Mouse (Mus musculus) intestine, embryonic 14.5 days (tissue): ENCODE data around the gene Gm20422. TPM values are rescaled to one million over a fixed set of nuclear protein-coding genes. Genes with fewer than 3 reads are reported as not detected.
"Not testable (repeated sequence)": the region's sequence is repeated elsewhere in the genome, so short reads cannot be mapped to it uniquely, and the experiment has no call there.

Source experiments
- ATAC-seq: fragments of 200-750 bp; cut with Nextera tagmentation; replicated peaks from 2 replicates; pipeline ENCODE4 v1.8.0; 2017; ENCODE audit warnings: low read depth, moderate number of reproducible peaks, moderate TSS enrichment, moderate library complexity; ENCODE audit not compliant: low FRiP score, low TSS enrichment
- DNase-seq: peaks from one replicate; pipeline ENCODE4 v3.0.0-alpha.2; 2018; ENCODE audit warnings: low spot score
- H3K27ac ChIP-seq: fragments of 300-500 bp; sonication (generic); 2 replicates; pipeline ENCODE4 v1.5.1; 2014; ENCODE audit warnings: low read depth, mild to moderate bottlenecking, control low read depth
- H3K27me3 ChIP-seq: fragments of 300-500 bp; sonication (generic); replicated peaks from 2 replicates; pipeline ENCODE4 v1.6.1; 2014; ENCODE audit warnings: low read length, control low read depth; ENCODE audit not compliant: control insufficient read depth, insufficient read depth
- H3K36me3 ChIP-seq: fragments of 300-500 bp; sonication (generic); 2 replicates; pipeline ENCODE4 v1.6.1; 2014; ENCODE audit warnings: low read length, control low read depth; ENCODE audit not compliant: control insufficient read depth, insufficient read depth
- H3K4me1 ChIP-seq: fragments of 300-500 bp; sonication (generic); replicated peaks from 2 replicates; pipeline ENCODE4 v1.6.1; 2014; ENCODE audit warnings: low read length, control low read depth, mixed read lengths; ENCODE audit not compliant: control insufficient read depth, insufficient read depth
- H3K4me2 ChIP-seq: fragments of 300-500 bp; sonication (generic); 2 replicates; pipeline ENCODE4 v1.6.1; 2014; ENCODE audit warnings: low read length
- H3K4me3 ChIP-seq: fragments of 300-500 bp; sonication (generic); 2 replicates; pipeline ENCODE4 v1.5.1; 2014; ENCODE audit warnings: low read depth, low read length, control low read depth, mixed read lengths
- H3K9ac ChIP-seq: fragments of 300-500 bp; sonication (generic); 2 replicates; pipeline ENCODE4 v1.6.1; 2014; ENCODE audit warnings: mild to moderate bottlenecking, low read length
- H3K9me3 ChIP-seq: fragments of 300-500 bp; sonication (generic); 2 replicates; pipeline ENCODE4 v1.6.1; 2016; ENCODE audit warnings: low read length, control low read depth; ENCODE audit not compliant: control insufficient read depth
- WGBS: fragments of 180-500 bp; shearing (Covaris S2); extraction: QIAGEN DNeasy Blood & Tissue Kit; methylation state at CpG from one replicate; pipeline ENCODE4 v1.1.7; 2014; 5-methylcytosine and 5-hydroxymethylcytosine counted together
- polyA plus RNA-seq: library from polyadenylated mRNA; unstranded; fragments of >200 nt; fragmentation: Nextera tagmentation; extraction: Ambion mirVana; gene quantifications from 2 replicates; pipeline ENCODE4 v1.2.1, GENCODE M21; 2014

Gene Gm20422
- polyA plus RNA-seq, 1 experiment from 2014 or later = 0.73 TPM

- WGBS = 86% methylated on average over 8 of the region's 8 CpGs
- no peak overlapping the region for H3K9ac ChIP-seq
- DNase-seq (no peak), ATAC-seq (no peak)
- no peak overlapping the region for H3K27ac ChIP-seq
- no peak overlapping the region for H3K4me3 ChIP-seq
- H3K4me2 ChIP-seq = no peak overlapping the region
- H3K9me3 ChIP-seq = no peaks in the 10 kb centered on the region
- peaks cover 42% of the 10 kb centered on the region for H3K36me3 ChIP-seq
- H3K27me3 ChIP-seq = no peaks in the 10 kb centered on the region
- H3K4me1 ChIP-seq = peaks cover 15% of the 10 kb centered on the region; the same call in 1 of the 2 replicates
Measured at GRCm38 (mm10) chr8:69713516-69713915, 61.2 kb downstream of the Gm20422 start.

DNA sequence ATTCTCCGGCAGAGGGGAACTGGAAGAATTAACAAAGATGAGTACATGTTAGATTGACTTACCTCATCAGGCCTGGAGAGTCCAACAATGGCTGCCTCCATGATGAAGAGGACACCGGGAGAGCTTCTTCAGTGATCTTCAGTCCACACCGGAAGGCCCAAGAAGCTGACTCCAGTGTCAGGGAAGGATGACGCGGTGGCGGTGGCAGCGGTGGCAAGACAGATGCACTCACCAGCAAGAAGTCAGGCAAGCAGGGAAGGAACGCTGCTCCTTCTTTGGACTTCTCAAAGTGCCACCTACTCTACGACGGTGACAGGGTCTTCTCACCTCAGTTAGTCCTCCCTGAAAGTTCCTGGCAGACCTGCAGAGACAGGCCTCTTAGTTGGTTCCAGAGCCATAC is 64.1 kb downstream of the Gm20422 start, which contains the start of gene Zfp869:
TSS of gene Zfp869 (minus strand) at position 101 of the 400 bp plus-strand sequence.
- WGBS = over 99% methylated on average over 10 of the region's 10 CpGs
- DNase-seq, H3K27me3 ChIP-seq, H3K4me2 ChIP-seq, ATAC-seq, H3K9ac ChIP-seq, H3K27ac ChIP-seq, H3K4me3 ChIP-seq, H3K9me3 ChIP-seq: not testable (repeated sequence)
- Histone ChIP-seq H3K36me3 (peaks cover 71% of the 10 kb centered on the region), H3K4me1 (peaks cover 13% of the 10 kb centered on the region; the same call in 1 of the 2 replicates)

GRCm38 (mm10) chr8:69701810-69702209 is 72.9 kb downstream of the Gm20422 start:
- H3K4me3 ChIP-seq = no peak overlapping the region
- 75% methylated on average over 6 of the region's 6 CpGs for WGBS
- H3K4me2 ChIP-seq = no peak overlapping the region
- H3K36me3 ChIP-seq = peaks cover 40% of the 10 kb centered on the region
- no peak overlapping the region for H3K27ac ChIP-seq
- H3K9me3 ChIP-seq = 0 out of 2 replicates have a peak, but pooled peaks cover 2% of the 10 kb centered on the region
- no peaks in the 10 kb centered on the region for H3K4me1 ChIP-seq
- no peak overlapping the region for H3K9ac ChIP-seq
- H3K27me3 ChIP-seq = no peaks in the 10 kb centered on the region
- no peak for ATAC-seq
- no peak for DNase-seq

Other genes starting within 250 kb of the Gm20422 start
- gene Zfp868, start 149.3 kb downstream of the Gm20422 start, polyA plus RNA-seq = 21.3 and 21.4 TPM in 2 replicates
- gene Zfp964, start 120.4 kb downstream of the Gm20422 start, polyA plus RNA-seq = 1.3 and 1.8 TPM in 2 replicates
- gene Zfp869, start 64.2 kb downstream of the Gm20422 start, polyA plus RNA-seq = 28.2 and 28.3 TPM in 2 replicates
- gene Zfp963, start 24.9 kb downstream of the Gm20422 start, polyA plus RNA-seq = 5.6 and 5.8 TPM in 2 replicates
- 52.6 and 55.9 TPM in 2 replicates for gene Atp13a1, start 16.3 kb upstream of the Gm20422 start, polyA plus RNA-seq
- gene Zfp866, start 16.3 kb upstream of the Gm20422 start, polyA plus RNA-seq = 27.4 and 27.5 TPM in 2 replicates
- gene Gmip, start 33.8 kb upstream of the Gm20422 start, polyA plus RNA-seq = 10.4 and 12.3 TPM in 2 replicates
- 1.0 and 1.2 TPM in 2 replicates for gene Lpar2, start 47.5 kb upstream of the Gm20422 start, polyA plus RNA-seq
- gene Pbx4, start 57.6 kb upstream of the Gm20422 start, polyA plus RNA-seq = 5.7 and 6.3 TPM in 2 replicates
- gene Cilp2, start 112.8 kb upstream of the Gm20422 start, polyA plus RNA-seq = 0.44 and 0.57 TPM in 2 replicates
- gene Tssk6, start 127.3 kb upstream of the Gm20422 start, polyA plus RNA-seq = 3.3 and 4.0 TPM in 2 replicates
- 215 and 222 TPM in 2 replicates for gene Ndufa13, start 127.7 kb upstream of the Gm20422 start, polyA plus RNA-seq
- 4.1 and 5.0 TPM in 2 replicates for gene Yjefn3, start 127.8 kb upstream of the Gm20422 start, polyA plus RNA-seq
- 51.9 and 57.4 TPM in 2 replicates for gene Gatad2a, start 221.5 kb upstream of the Gm20422 start, polyA plus RNA-seq